8 mouse cellular contexts compared by ENCODE assay signal in genomic region chr8:83660545-83660944, GRCm38 (mm10). TPM values are rescaled to one million over a fixed set of nuclear protein-coding genes. Genes with fewer than 3 reads are reported as not detected.
DNase-seq lines count a peak whose midpoint lies in the region; ATAC-seq lines count a peak whose summit lies in the region.

No protein-coding gene starts in this region.

- ATAC-seq in midbrain, embryonic 11.5 days (ENCODE audit: low FRiP score): no peak
- no peak for ATAC-seq in limb, embryonic 11.5 days (ENCODE audit: insufficient number of reproducible peaks, low FRiP score, low TSS enrichment, low read depth)
- 0 out of 2 replicates have a peak, but pooled peaks have one; percentile 3 for ATAC-seq in stomach, embryonic 15.5 days (ENCODE audit: insufficient read depth, low FRiP score, low read depth)
- no peak for ATAC-seq in megakaryocyte-erythroid progenitor cell, adult 5-6 weeks (replicated peaks; ENCODE audit: low FRiP score, low TSS enrichment, poor library complexity, severe bottlenecking)

- no peak for DNase-seq in heart, embryonic 10.5 days (ENCODE audit: low spot score)
- no peak for DNase-seq in heart, postnatal 10 days
- DNase-seq in midbrain, embryonic 10.5 days (ENCODE audit: low spot score): no peak
- DNase-seq in midbrain, embryonic 11.5 days (ENCODE audit: low spot score, missing footprints): no peak
- no peak for DNase-seq in limb, embryonic 11.5 days (ENCODE audit: low spot score)
- DNase-seq in adrenal gland, adult 8-10 months: no peak

- intact Hi-C loops in heart, postnatal 10 days (cut with DNase I): loop anchor here (2.0 to 5.0 kb wide), 2 partner anchors 57 to 232 kb away; partner anchors contain the start of gene Ddx39

- peaks cover 35% of the 10 kb centered on the region for H3K36me3 ChIP-seq in heart, embryonic 10.5 days
- H3K36me3 ChIP-seq in midbrain, embryonic 10.5 days: peaks cover 69% of the 10 kb centered on the region
- no peaks in the 10 kb centered on the region; the same call in 1 of the 2 replicates for H3K36me3 ChIP-seq in midbrain, embryonic 11.5 days (ENCODE audit: control insufficient read depth, insufficient read depth, low read length)
- no peaks in the 10 kb centered on the region; the same call in 1 of the 2 replicates for H3K36me3 ChIP-seq in limb, embryonic 11.5 days (ENCODE audit: control insufficient read depth, insufficient read depth, low read length)
- no peaks in the 10 kb centered on the region; the same call in none of the 2 replicates for H3K36me3 ChIP-seq in stomach, embryonic 15.5 days

- peak overlapping the region; percentile 42 for H3K4me3 ChIP-seq in heart, embryonic 10.5 days
- peak overlapping the region; percentile 27; the same call in 1 of the 2 replicates for H3K4me3 ChIP-seq in midbrain, embryonic 10.5 days
- H3K4me3 ChIP-seq in midbrain, embryonic 11.5 days (ENCODE audit: low read depth, low read length): no peak overlapping the region
- no peak overlapping the region for H3K4me3 ChIP-seq in limb, embryonic 11.5 days (ENCODE audit: low read depth, low read length)
- peak overlapping the region; percentile 23; the same call in 1 of the 2 replicates for H3K4me3 ChIP-seq in stomach, embryonic 15.5 days (replicated peaks)

- peak overlapping the region; percentile 67 for H3K27ac ChIP-seq in heart, embryonic 10.5 days
- H3K27ac ChIP-seq in midbrain, embryonic 10.5 days (replicated peaks): peak overlapping the region; percentile 43; the same call in 1 of the 2 replicates
- no peak overlapping the region for H3K27ac ChIP-seq in midbrain, embryonic 11.5 days (ENCODE audit: low read depth, low read length)
- H3K27ac ChIP-seq in limb, embryonic 11.5 days (replicated peaks; ENCODE audit: low read depth, low read length): 0 out of 2 replicates have a peak overlapping the region, but pooled peaks have one; percentile 30
- H3K27ac ChIP-seq in stomach, embryonic 15.5 days: peak overlapping the region; percentile 72

- no peaks in the 10 kb centered on the region for H3K9me3 ChIP-seq in heart, embryonic 10.5 days
- no peaks in the 10 kb centered on the region for H3K9me3 ChIP-seq in midbrain, embryonic 10.5 days (replicated peaks)
- no peaks in the 10 kb centered on the region for H3K9me3 ChIP-seq in midbrain, embryonic 11.5 days (ENCODE audit: control insufficient read depth, low read length)
- H3K9me3 ChIP-seq in limb, embryonic 11.5 days (ENCODE audit: control insufficient read depth, low read length): no peaks in the 10 kb centered on the region
- H3K9me3 ChIP-seq in stomach, embryonic 15.5 days: no peaks in the 10 kb centered on the region

- H3K9ac ChIP-seq in midbrain, embryonic 11.5 days (ENCODE audit: low read length): no peak overlapping the region; the same call in 1 of the 2 replicates
- H3K9ac ChIP-seq in limb, embryonic 11.5 days (ENCODE audit: low read length): peak overlapping the region; percentile 37; the same call in 1 of the 2 replicates
- H3K9ac ChIP-seq in stomach, embryonic 15.5 days: no peak overlapping the region

- H3K4me2 ChIP-seq in midbrain, embryonic 11.5 days: no peak overlapping the region
- peak overlapping the region; percentile 32; the same call in 1 of the 2 replicates for H3K4me2 ChIP-seq in limb, embryonic 11.5 days (ENCODE audit: low read depth, severe bottlenecking)
- H3K4me2 ChIP-seq in stomach, embryonic 15.5 days: peak overlapping the region; percentile 46

- 9% methylated on average over 8 of the region's 8 CpGs for WGBS in heart, embryonic 10.5 days
- WGBS in midbrain, embryonic 10.5 days: 9% methylated on average over 8 of the region's 8 CpGs
- WGBS in midbrain, embryonic 11.5 days: 6% methylated on average over 8 of the region's 8 CpGs
- 11% methylated on average over 8 of the region's 8 CpGs for WGBS in limb, embryonic 11.5 days
- 20% methylated on average over 8 of the region's 8 CpGs for WGBS in stomach, embryonic 15.5 days

- peaks cover 46% of the 10 kb centered on the region for H3K4me1 ChIP-seq in heart, embryonic 10.5 days
- peaks cover 40% of the 10 kb centered on the region for H3K4me1 ChIP-seq in midbrain, embryonic 10.5 days
- peaks cover 17% of the 10 kb centered on the region for H3K4me1 ChIP-seq in midbrain, embryonic 11.5 days (ENCODE audit: control insufficient read depth, insufficient read depth, low read length)
- peaks cover 30% of the 10 kb centered on the region for H3K4me1 ChIP-seq in limb, embryonic 11.5 days (ENCODE audit: control insufficient read depth, insufficient read depth, low read length)
- H3K4me1 ChIP-seq in stomach, embryonic 15.5 days: peaks cover 48% of the 10 kb centered on the region

- no peaks in the 10 kb centered on the region for H3K27me3 ChIP-seq in heart, embryonic 10.5 days (ENCODE audit: insufficient read depth, poor library complexity, severe bottlenecking)
- no peaks in the 10 kb centered on the region for H3K27me3 ChIP-seq in midbrain, embryonic 10.5 days (ENCODE audit: low read depth, poor library complexity, severe bottlenecking)
- H3K27me3 ChIP-seq in midbrain, embryonic 11.5 days (ENCODE audit: control insufficient read depth, insufficient read depth, low read length): no peaks in the 10 kb centered on the region
- H3K27me3 ChIP-seq in limb, embryonic 11.5 days (ENCODE audit: control insufficient read depth, insufficient read depth, low read length): no peaks in the 10 kb centered on the region
- no peaks in the 10 kb centered on the region for H3K27me3 ChIP-seq in stomach, embryonic 15.5 days (replicated peaks)

RNA-seq across cellular contexts. Expression of gene Ptger1, which starts 5.9 kb away (rescaled TPM):
- polyA plus RNA-seq in heart, embryonic 10.5 days (2016; fragmentation: Nextera tagmentation; extraction: Ambion mirVana): 0.36 and 0.46 TPM in 2 replicates
- under 1 TPM; 0.20 to 0.53 TPM for total RNA-seq in heart, postnatal 10 days (2021)
- polyA plus RNA-seq in midbrain, embryonic 10.5 days (2016; fragmentation: Nextera tagmentation; extraction: Ambion mirVana): 0.29 and 0.38 TPM in 2 replicates
- 0.31 and 0.37 TPM in 2 replicates for polyA plus RNA-seq in midbrain, embryonic 11.5 days (2014; fragmentation: Nextera tagmentation; extraction: Ambion mirVana)
- 0.59 and 1.6 TPM in 2 replicates for polyA plus RNA-seq in limb, embryonic 11.5 days (2014; fragmentation: Nextera tagmentation; extraction: Ambion mirVana)
- 4.4 and 5.4 TPM in 2 replicates for polyA plus RNA-seq in stomach, embryonic 15.5 days (2015; fragmentation: Nextera tagmentation; extraction: Ambion mirVana)
- total RNA-seq in megakaryocyte-erythroid progenitor cell, adult 5-6 weeks (2014; fragmentation: Nextera tagmentation): not detected in 2 replicates
- total RNA-seq in megakaryocyte-erythroid progenitor cell, adult 5-6 weeks (2017): 0.65 and 1.1 TPM in 2 replicates
- total RNA-seq in adrenal gland, adult 8-10 months (2022): 1 to 10 TPM in 2 of 4 experiments, under 1 TPM in 2; 0.77 to 1.4 (median 1.1) TPM

RNA-seq across cellular contexts. Expression of gene Gipc1, which starts 8.1 kb away (rescaled TPM):
- 204 and 214 TPM in 2 replicates for polyA plus RNA-seq in heart, embryonic 10.5 days (2016; fragmentation: Nextera tagmentation; extraction: Ambion mirVana)
- 10 to 100 TPM; 46.1 to 48.7 TPM for total RNA-seq in heart, postnatal 10 days (2021)
- 233 and 242 TPM in 2 replicates for polyA plus RNA-seq in midbrain, embryonic 10.5 days (2016; fragmentation: Nextera tagmentation; extraction: Ambion mirVana)
- polyA plus RNA-seq in midbrain, embryonic 11.5 days (2014; fragmentation: Nextera tagmentation; extraction: Ambion mirVana): 184 TPM in 2 replicates
- polyA plus RNA-seq in limb, embryonic 11.5 days (2014; fragmentation: Nextera tagmentation; extraction: Ambion mirVana): 163 and 178 TPM in 2 replicates
- polyA plus RNA-seq in stomach, embryonic 15.5 days (2015; fragmentation: Nextera tagmentation; extraction: Ambion mirVana): 183 and 191 TPM in 2 replicates
- 15.6 and 31.4 TPM in 2 replicates for total RNA-seq in megakaryocyte-erythroid progenitor cell, adult 5-6 weeks (2014; fragmentation: Nextera tagmentation)
- total RNA-seq in megakaryocyte-erythroid progenitor cell, adult 5-6 weeks (2017): 6.5 and 6.9 TPM in 2 replicates
- 10 to 100 TPM; 35.1 to 48.0 (median 40.1) TPM for total RNA-seq in adrenal gland, adult 8-10 months (2022)

RNA-seq across cellular contexts. Expression of gene Pkn1, which starts 38.4 kb away (rescaled TPM):
- 21.5 and 23.2 TPM in 2 replicates for polyA plus RNA-seq in heart, embryonic 10.5 days (2016; fragmentation: Nextera tagmentation; extraction: Ambion mirVana)
- total RNA-seq in heart, postnatal 10 days (2021): 10 to 100 TPM; 58.9 to 66.7 TPM
- 22.8 and 27.0 TPM in 2 replicates for polyA plus RNA-seq in midbrain, embryonic 10.5 days (2016; fragmentation: Nextera tagmentation; extraction: Ambion mirVana)
- 18.6 and 20.3 TPM in 2 replicates for polyA plus RNA-seq in midbrain, embryonic 11.5 days (2014; fragmentation: Nextera tagmentation; extraction: Ambion mirVana)
- polyA plus RNA-seq in limb, embryonic 11.5 days (2014; fragmentation: Nextera tagmentation; extraction: Ambion mirVana): 28.8 and 30.1 TPM in 2 replicates
- polyA plus RNA-seq in stomach, embryonic 15.5 days (2015; fragmentation: Nextera tagmentation; extraction: Ambion mirVana): 29.2 and 34.8 TPM in 2 replicates
- 36.3 and 83.2 TPM in 2 replicates for total RNA-seq in megakaryocyte-erythroid progenitor cell, adult 5-6 weeks (2014; fragmentation: Nextera tagmentation)
- 21.9 and 33.0 TPM in 2 replicates for total RNA-seq in megakaryocyte-erythroid progenitor cell, adult 5-6 weeks (2017)
- 100 to 1,000 TPM; 108 to 141 (median 123) TPM for total RNA-seq in adrenal gland, adult 8-10 months (2022)

RNA-seq across cellular contexts. Expression of gene Dnajb1, which starts 52.6 kb away (rescaled TPM):
- 51.9 and 71.5 TPM in 2 replicates for polyA plus RNA-seq in heart, embryonic 10.5 days (2016; fragmentation: Nextera tagmentation; extraction: Ambion mirVana)
- 10 to 100 TPM; 17.5 to 18.0 TPM for total RNA-seq in heart, postnatal 10 days (2021)
- 73.3 and 85.7 TPM in 2 replicates for polyA plus RNA-seq in midbrain, embryonic 10.5 days (2016; fragmentation: Nextera tagmentation; extraction: Ambion mirVana)
- polyA plus RNA-seq in midbrain, embryonic 11.5 days (2014; fragmentation: Nextera tagmentation; extraction: Ambion mirVana): 61.1 and 71.3 TPM in 2 replicates
- 75.6 and 78.2 TPM in 2 replicates for polyA plus RNA-seq in limb, embryonic 11.5 days (2014; fragmentation: Nextera tagmentation; extraction: Ambion mirVana)
- polyA plus RNA-seq in stomach, embryonic 15.5 days (2015; fragmentation: Nextera tagmentation; extraction: Ambion mirVana): 55.1 and 62.6 TPM in 2 replicates
- total RNA-seq in megakaryocyte-erythroid progenitor cell, adult 5-6 weeks (2014; fragmentation: Nextera tagmentation): 49.7 and 52.6 TPM in 2 replicates
- total RNA-seq in megakaryocyte-erythroid progenitor cell, adult 5-6 weeks (2017): 50.2 and 63.1 TPM in 2 replicates
- total RNA-seq in adrenal gland, adult 8-10 months (2022): 10 to 100 TPM; 25.6 to 40.4 (median 25.8) TPM

RNA-seq across cellular contexts. Expression of gene Tecr, which starts 52.8 kb away (rescaled TPM):
- 568 and 608 TPM in 2 replicates for polyA plus RNA-seq in heart, embryonic 10.5 days (2016; fragmentation: Nextera tagmentation; extraction: Ambion mirVana)
- 100 to 1,000 TPM; 181 to 199 TPM for total RNA-seq in heart, postnatal 10 days (2021)
- 740 and 757 TPM in 2 replicates for polyA plus RNA-seq in midbrain, embryonic 10.5 days (2016; fragmentation: Nextera tagmentation; extraction: Ambion mirVana)
- 680 and 686 TPM in 2 replicates for polyA plus RNA-seq in midbrain, embryonic 11.5 days (2014; fragmentation: Nextera tagmentation; extraction: Ambion mirVana)
- polyA plus RNA-seq in limb, embryonic 11.5 days (2014; fragmentation: Nextera tagmentation; extraction: Ambion mirVana): 679 and 704 TPM in 2 replicates
- polyA plus RNA-seq in stomach, embryonic 15.5 days (2015; fragmentation: Nextera tagmentation; extraction: Ambion mirVana): 561 and 565 TPM in 2 replicates
- total RNA-seq in megakaryocyte-erythroid progenitor cell, adult 5-6 weeks (2014; fragmentation: Nextera tagmentation): 304 and 466 TPM in 2 replicates
- 230 and 318 TPM in 2 replicates for total RNA-seq in megakaryocyte-erythroid progenitor cell, adult 5-6 weeks (2017)
- 100 to 1,000 TPM; 432 to 499 (median 449) TPM for total RNA-seq in adrenal gland, adult 8-10 months (2022)

Comparison
In these comparisons a context has a peak if more than half of its experiments do, and no peak if none do; other contexts are left out.
1. H3K4me3 ChIP-seq: peak in heart, embryonic 10.5 days (single experiment), midbrain, embryonic 10.5 days (single experiment) and stomach, embryonic 15.5 days (single experiment); none in midbrain, embryonic 11.5 days (single experiment) and limb, embryonic 11.5 days (single experiment).